Mouse (Mus musculus) embryo, embryonic 9.5 days (tissue): ENCODE results near the gene Nrp2.

Experiments used
- DNase-seq: peaks from one replicate; pipeline ENCODE4 v3.0.0-alpha.2; 2017; ENCODE audit errors: extremely low spot score

The Nrp2 gene

GRCm38 (mm10) chr1:62751011-62752006 is 48.2 kb downstream of the Nrp2 start:
- no peak for DNase-seq

- no peak for DNase-seq
These were observed 49.0 kb downstream of the Nrp2 start for GRCm38 (mm10) chr1:62752055-62752454.

- no peak for DNase-seq
These were observed 49.7 kb downstream of the Nrp2 start for GRCm38 (mm10) chr1:62752661-62753333.

GRCm38 (mm10) chr1:62754066-62754835 is 51.2 kb downstream of the Nrp2 start:
- DNase-seq = no peak

- DNase-seq = no peak
These were observed 57.0 kb downstream of the Nrp2 start for GRCm38 (mm10) chr1:62760086-62760485.

- DNase-seq = no peak
These were observed 57.5 kb downstream of the Nrp2 start for GRCm38 (mm10) chr1:62760565-62760964.

GRCm38 (mm10) chr1:62763779-62764178 is 60.7 kb downstream of the Nrp2 start:
- DNase-seq = no peak

- DNase-seq = no peak
These were observed 62.1 kb downstream of the Nrp2 start for GRCm38 (mm10) chr1:62765171-62765570.

- peak; percentile 73 for DNase-seq
These were observed 63.7 kb downstream of the Nrp2 start for GRCm38 (mm10) chr1:62766766-62767165.

- no peak for DNase-seq
These were observed 64.5 kb downstream of the Nrp2 start for GRCm38 (mm10) chr1:62767611-62768010.

GRCm38 (mm10) chr1:62770576-62770975 is 67.5 kb downstream of the Nrp2 start:
- no peak for DNase-seq

- DNase-seq = no peak
These were observed 69.3 kb downstream of the Nrp2 start for GRCm38 (mm10) chr1:62772391-62772790.

- no peak for DNase-seq
These were observed 70.2 kb downstream of the Nrp2 start for GRCm38 (mm10) chr1:62773105-62773920.

GRCm38 (mm10) chr1:62773921-62774191 is 70.8 kb downstream of the Nrp2 start:
- no peak for DNase-seq

- DNase-seq = no peak
These were observed 71.5 kb downstream of the Nrp2 start for GRCm38 (mm10) chr1:62774288-62775218.

GRCm38 (mm10) chr1:62777320-62778235 is 74.5 kb downstream of the Nrp2 start:
- no peak for DNase-seq

GRCm38 (mm10) chr1:62778910-62779309 is 75.8 kb downstream of the Nrp2 start:
- no peak for DNase-seq

- no peak for DNase-seq
These were observed 77.1 kb downstream of the Nrp2 start for GRCm38 (mm10) chr1:62780068-62780761.

- no peak for DNase-seq
These were observed 79.1 kb downstream of the Nrp2 start for GRCm38 (mm10) chr1:62782155-62782554.
